Mouse (Mus musculus): ENCODE measurements around the gene Zranb3. TPM values are rescaled to one million over a fixed set of nuclear protein-coding genes. Genes with fewer than 3 reads are reported as not detected.
"Not testable (repeated sequence)": the region's sequence is repeated elsewhere in the genome, so short reads cannot be mapped to it uniquely, and the experiment has no call there.

The Zranb3 gene
- polyA plus RNA-seq, 1 experiment from 2014 or later: 11.3 TPM

GRCm38 (mm10) chr1:128009751-128010150 is 93.1 kb downstream of the Zranb3 start:
- Histone ChIP-seq H3K36me3 (ENCODE audit: control insufficient read depth, insufficient read depth, low read length) (no peaks in the 10 kb centered on the region), H3K9me3 (ENCODE audit: control insufficient read depth, low read length) (no peaks in the 10 kb centered on the region), H3K9ac (ENCODE audit: low read depth, low read length) (no peak overlapping the region), H3K4me1 (replicated peaks; ENCODE audit: control insufficient read depth, insufficient read depth, low read length) (no peaks in the 10 kb centered on the region), H3K27me3 (ENCODE audit: control insufficient read depth, insufficient read depth, low read length) (no peaks in the 10 kb centered on the region), H3K4me2 (replicated peaks; ENCODE audit: low read depth, low read length) (no peak overlapping the region), H3K4me3 (ENCODE audit: low read depth, low read length) (no peak overlapping the region), H3K27ac (ENCODE audit: low read depth, low read length) (no peak overlapping the region)
- no peak for ATAC-seq (ENCODE audit: low FRiP score)
- no peak for DNase-seq (ENCODE audit: low spot score)
- WGBS: 92% methylated on average over 2 of the region's 2 CpGs

GRCm38 (mm10) chr1:128006042-128006600 is 96.7 kb downstream of the Zranb3 start:
- WGBS: 93% methylated on average over 11 of the region's 11 CpGs
- not testable (repeated sequence) for ATAC-seq (ENCODE audit: low FRiP score); H3K9ac ChIP-seq (ENCODE audit: low read depth, low read length); H3K9me3 ChIP-seq (ENCODE audit: control insufficient read depth, low read length); H3K27ac ChIP-seq (ENCODE audit: low read depth, low read length); H3K4me1 ChIP-seq (replicated peaks; ENCODE audit: control insufficient read depth, insufficient read depth, low read length); DNase-seq (ENCODE audit: low spot score); H3K4me2 ChIP-seq (replicated peaks; ENCODE audit: low read depth, low read length); H3K27me3 ChIP-seq (ENCODE audit: control insufficient read depth, insufficient read depth, low read length); H3K36me3 ChIP-seq (ENCODE audit: control insufficient read depth, insufficient read depth, low read length); H3K4me3 ChIP-seq (ENCODE audit: low read depth, low read length)

- H3K27ac ChIP-seq (ENCODE audit: low read depth, low read length): no peak overlapping the region
- H3K4me2 ChIP-seq (replicated peaks; ENCODE audit: low read depth, low read length): no peak overlapping the region
- WGBS: 91% methylated on average over 2 of the region's 2 CpGs
- no peak overlapping the region for H3K9ac ChIP-seq (ENCODE audit: low read depth, low read length)
- DNase-seq (ENCODE audit: low spot score): no peak
- no peaks in the 10 kb centered on the region for H3K4me1 ChIP-seq (replicated peaks; ENCODE audit: control insufficient read depth, insufficient read depth, low read length)
- H3K27me3 ChIP-seq (ENCODE audit: control insufficient read depth, insufficient read depth, low read length): no peaks in the 10 kb centered on the region
- no peak overlapping the region for H3K4me3 ChIP-seq (ENCODE audit: low read depth, low read length)
- no peaks in the 10 kb centered on the region for H3K9me3 ChIP-seq (ENCODE audit: control insufficient read depth, low read length)
- no peaks in the 10 kb centered on the region for H3K36me3 ChIP-seq (ENCODE audit: control insufficient read depth, insufficient read depth, low read length)
- no peak for ATAC-seq (ENCODE audit: low FRiP score)
These were observed 98.5 kb downstream of the Zranb3 start for GRCm38 (mm10) chr1:128004371-128004720.

- Histone ChIP-seq H3K9me3 (ENCODE audit: control insufficient read depth, low read length) (no peaks in the 10 kb centered on the region), H3K36me3 (ENCODE audit: control insufficient read depth, insufficient read depth, low read length) (no peaks in the 10 kb centered on the region), H3K4me1 (replicated peaks; ENCODE audit: control insufficient read depth, insufficient read depth, low read length) (no peaks in the 10 kb centered on the region), H3K27me3 (ENCODE audit: control insufficient read depth, insufficient read depth, low read length) (no peaks in the 10 kb centered on the region), H3K27ac (ENCODE audit: low read depth, low read length) (no peak overlapping the region), H3K9ac (ENCODE audit: low read depth, low read length) (no peak overlapping the region), H3K4me3 (ENCODE audit: low read depth, low read length) (no peak overlapping the region), H3K4me2 (replicated peaks; ENCODE audit: low read depth, low read length) (no peak overlapping the region)
- ATAC-seq (ENCODE audit: low FRiP score): no peak
- 92% methylated on average over 4 of the region's 4 CpGs for WGBS
- no peak for DNase-seq (ENCODE audit: low spot score)
These were observed 99.0 kb downstream of the Zranb3 start for GRCm38 (mm10) chr1:128003712-128004370.

GRCm38 (mm10) chr1:128002159-128002558 is 100.7 kb downstream of the Zranb3 start:
- H3K9ac ChIP-seq (ENCODE audit: low read depth, low read length): no peak overlapping the region
- no peak for ATAC-seq (ENCODE audit: low FRiP score)
- no peaks in the 10 kb centered on the region for H3K27me3 ChIP-seq (ENCODE audit: control insufficient read depth, insufficient read depth, low read length)
- no peak for DNase-seq (ENCODE audit: low spot score)
- H3K36me3 ChIP-seq (ENCODE audit: control insufficient read depth, insufficient read depth, low read length): no peaks in the 10 kb centered on the region
- no peaks in the 10 kb centered on the region for H3K9me3 ChIP-seq (ENCODE audit: control insufficient read depth, low read length)
- H3K4me1 ChIP-seq (replicated peaks; ENCODE audit: control insufficient read depth, insufficient read depth, low read length): no peaks in the 10 kb centered on the region
- no peak overlapping the region for H3K27ac ChIP-seq (ENCODE audit: low read depth, low read length)
- 88% methylated on average over 2 of the region's 2 CpGs for WGBS
- no peak overlapping the region for H3K4me3 ChIP-seq (ENCODE audit: low read depth, low read length)
- H3K4me2 ChIP-seq (replicated peaks; ENCODE audit: low read depth, low read length): no peak overlapping the region

- H3K4me3 ChIP-seq (ENCODE audit: low read depth, low read length); DNase-seq (ENCODE audit: low spot score); H3K36me3 ChIP-seq (ENCODE audit: control insufficient read depth, insufficient read depth, low read length); H3K9ac ChIP-seq (ENCODE audit: low read depth, low read length); ATAC-seq (ENCODE audit: low FRiP score); H3K4me1 ChIP-seq (replicated peaks; ENCODE audit: control insufficient read depth, insufficient read depth, low read length); H3K4me2 ChIP-seq (replicated peaks; ENCODE audit: low read depth, low read length); H3K27ac ChIP-seq (ENCODE audit: low read depth, low read length); H3K9me3 ChIP-seq (ENCODE audit: control insufficient read depth, low read length); H3K27me3 ChIP-seq (ENCODE audit: control insufficient read depth, insufficient read depth, low read length): not testable (repeated sequence)
- WGBS: 85% methylated on average over 4 of the region's 4 CpGs
These were observed 101.9 kb downstream of the Zranb3 start for GRCm38 (mm10) chr1:128000931-128001330.

GRCm38 (mm10) chr1:127993892-127994291 is 109.0 kb downstream of the Zranb3 start:
- WGBS: 93% methylated on average over 4 of the region's 4 CpGs
- Histone ChIP-seq H3K36me3 (ENCODE audit: control insufficient read depth, insufficient read depth, low read length) (no peaks in the 10 kb centered on the region), H3K4me3 (ENCODE audit: low read depth, low read length) (no peak overlapping the region), H3K9me3 (ENCODE audit: control insufficient read depth, low read length) (no peaks in the 10 kb centered on the region), H3K4me2 (replicated peaks; ENCODE audit: low read depth, low read length) (no peak overlapping the region), H3K4me1 (replicated peaks; ENCODE audit: control insufficient read depth, insufficient read depth, low read length) (no peaks in the 10 kb centered on the region), H3K27ac (ENCODE audit: low read depth, low read length) (no peak overlapping the region), H3K9ac (ENCODE audit: low read depth, low read length) (no peak overlapping the region), H3K27me3 (ENCODE audit: control insufficient read depth, insufficient read depth, low read length) (no peaks in the 10 kb centered on the region)
- DNase-seq (ENCODE audit: low spot score) (no peak), ATAC-seq (ENCODE audit: low FRiP score) (no peak)

- Histone ChIP-seq H3K27ac (ENCODE audit: low read depth, low read length) (peak overlapping the region; percentile 37; the same call in 1 of the 2 replicates), H3K36me3 (ENCODE audit: control insufficient read depth, insufficient read depth, low read length) (no peaks in the 10 kb centered on the region), H3K9me3 (ENCODE audit: control insufficient read depth, low read length) (no peaks in the 10 kb centered on the region), H3K27me3 (ENCODE audit: control insufficient read depth, insufficient read depth, low read length) (no peaks in the 10 kb centered on the region), H3K4me2 (replicated peaks; ENCODE audit: low read depth, low read length) (no peak overlapping the region), H3K9ac (ENCODE audit: low read depth, low read length) (no peak overlapping the region), H3K4me3 (ENCODE audit: low read depth, low read length) (no peak overlapping the region), H3K4me1 (replicated peaks; ENCODE audit: control insufficient read depth, insufficient read depth, low read length) (no peaks in the 10 kb centered on the region)
- ATAC-seq (ENCODE audit: low FRiP score) (peak; percentile 57), DNase-seq (ENCODE audit: low spot score) (peak; percentile 33)
- 47% methylated on average over 9 of the region's 9 CpGs for WGBS
These were observed 112.7 kb downstream of the Zranb3 start for GRCm38 (mm10) chr1:127989876-127990731.

Data from hindbrain, embryonic 11.5 days (tissue).